In genomic region chr5:106384138-106384770, GRCm38 (mm10) we compare ENCODE assay signal across 31 mouse cellular contexts.
DNase-seq lines count a peak whose midpoint lies in the region; ATAC-seq and TF ChIP-seq lines count a peak whose summit lies in the region.
"Had no signal": no experiment of that assay in that cellular context is flagged by ENCODE, and none has a peak within 500 bp of the region (broad histone marks: within the 10 kb centered on the region; RNA-seq: fewer than 3 reads in every experiment).

No protein-coding gene starts in this region.

- ATAC-seq in forebrain, embryonic 13.5 days, result no peak
- peak; percentile 57; the same call in 1 of the 2 replicates for ATAC-seq in kidney, embryonic 16.5 days (ENCODE audit: low FRiP score, low TSS enrichment)
- no peak for ATAC-seq in midbrain, postnatal 0 days (ENCODE audit: low FRiP score)
- ATAC-seq: forebrain, embryonic 16.5 days had no signal

- H3K27ac ChIP-seq in forebrain, embryonic 10.5 days, result peak overlapping the region; percentile 63; the same call in 1 of the 2 replicates
- no peak overlapping the region for H3K27ac ChIP-seq in forebrain, embryonic 13.5 days
- no peak overlapping the region for H3K27ac ChIP-seq in kidney, embryonic 16.5 days (ENCODE audit: low read length)
- H3K27ac ChIP-seq in kidney, adult 2 months (ENCODE audit: insufficient read depth, low read depth, low read length), result no peak overlapping the region
- peak overlapping the region; percentile 72 for H3K27ac ChIP-seq in midbrain, embryonic 10.5 days (replicated peaks)
- H3K27ac ChIP-seq in midbrain, postnatal 0 days (ENCODE audit: low read depth, low read length), result no peak overlapping the region
- H3K27ac ChIP-seq in ES-Bruce4 (ENCODE audit: insufficient read depth, low read length), result no peak overlapping the region
- H3K27ac ChIP-seq: embryonic facial prominence, embryonic 10.5 days; embryonic facial prominence, embryonic 15.5 days; gastrocnemius, adult 2 months; heart, adult 2 months; hindbrain, embryonic 14.5 days; layer of hippocampus, adult 2 months; left cerebral cortex, adult 2 months; limb, embryonic 12.5 days; liver, embryonic 15.5 days had no signal

- no peak overlapping the region for H3K4me2 ChIP-seq in forebrain, embryonic 13.5 days
- H3K4me2 ChIP-seq in kidney, embryonic 16.5 days (replicated peaks; ENCODE audit: low read depth, low read length), result no peak overlapping the region
- H3K4me2 ChIP-seq in midbrain, postnatal 0 days (ENCODE audit: low read depth, low read length, poor library complexity, severe bottlenecking), result no peak overlapping the region
- H3K4me2 ChIP-seq: embryonic facial prominence, embryonic 15.5 days; heart, embryonic 12.5 days; hindbrain, embryonic 14.5 days; limb, embryonic 12.5 days; liver, embryonic 15.5 days; lung, embryonic 14.5 days had no signal

- 50% methylated on average over 6 of the region's 6 CpGs for WGBS in forebrain, embryonic 10.5 days
- WGBS in forebrain, embryonic 13.5 days, result 54% methylated on average over 6 of the region's 6 CpGs
- 57% methylated on average over 6 of the region's 6 CpGs for WGBS in kidney, embryonic 16.5 days
- WGBS in kidney, adult 2 months, result 46% methylated on average over 6 of the region's 6 CpGs
- 45% methylated on average over 6 of the region's 6 CpGs for WGBS in midbrain, embryonic 10.5 days
- WGBS in midbrain, postnatal 0 days, result 27% methylated on average over 6 of the region's 6 CpGs

- TF ChIP-seq EP300 in ES-Bruce4 (IDR thresholded peaks at IDR 0.05; ENCODE audit: insufficient read depth, low read depth, low read length), result peak; percentile 64; the same call in 1 of the 2 replicates

- no peak overlapping the region for H3K4me3 ChIP-seq in forebrain, embryonic 10.5 days
- H3K4me3 ChIP-seq in forebrain, embryonic 13.5 days, result no peak overlapping the region
- H3K4me3 ChIP-seq in kidney, embryonic 16.5 days (ENCODE audit: low read length), result no peak overlapping the region
- H3K4me3 ChIP-seq in kidney, adult 2 months (ENCODE audit: insufficient read depth, low read depth, low read length), result no peak overlapping the region
- 0 out of 2 replicates have a peak overlapping the region, but pooled peaks have one; percentile 4 for H3K4me3 ChIP-seq in midbrain, embryonic 10.5 days
- no peak overlapping the region for H3K4me3 ChIP-seq in midbrain, postnatal 0 days (ENCODE audit: low read depth, low read length)
- H3K4me3 ChIP-seq in ES-Bruce4 (ENCODE audit: low read depth, low read length), result no peak overlapping the region
- H3K4me3 ChIP-seq: embryonic facial prominence, embryonic 10.5 days; embryonic facial prominence, embryonic 15.5 days; gastrocnemius, adult 2 months; heart, adult 2 months; heart, embryonic 12.5 days; layer of hippocampus, adult 2 months; left cerebral cortex, adult 2 months; limb, embryonic 12.5 days; liver, embryonic 15.5 days had no signal

- H3K9me3 ChIP-seq in forebrain, embryonic 10.5 days, result no peaks in the 10 kb centered on the region
- H3K9me3 ChIP-seq in forebrain, embryonic 13.5 days (replicated peaks), result no peaks in the 10 kb centered on the region
- no peaks in the 10 kb centered on the region for H3K9me3 ChIP-seq in kidney, embryonic 16.5 days (ENCODE audit: low read length)
- 0 out of 2 replicates have a peak, but pooled peaks cover 2% of the 10 kb centered on the region for H3K9me3 ChIP-seq in midbrain, embryonic 10.5 days (replicated peaks)
- 0 out of 2 replicates have a peak, but pooled peaks cover 2% of the 10 kb centered on the region for H3K9me3 ChIP-seq in midbrain, postnatal 0 days (ENCODE audit: low read length)
- 0 out of 2 replicates have a peak, but pooled peaks cover 2% of the 10 kb centered on the region for H3K9me3 ChIP-seq in ES-Bruce4 (replicated peaks; ENCODE audit: control insufficient read depth, insufficient read depth, low read length, poor library complexity, severe bottlenecking)
- H3K9me3 ChIP-seq: embryonic facial prominence, embryonic 10.5 days; embryonic facial prominence, embryonic 15.5 days; limb, embryonic 12.5 days; liver, embryonic 15.5 days had no signal

- H3K4me1 ChIP-seq in forebrain, embryonic 10.5 days, result peaks cover 41% of the 10 kb centered on the region
- peaks cover 31% of the 10 kb centered on the region; the same call in 1 of the 2 replicates for H3K4me1 ChIP-seq in forebrain, embryonic 13.5 days
- H3K4me1 ChIP-seq in kidney, embryonic 16.5 days (ENCODE audit: insufficient read depth, low read length), result no peaks in the 10 kb centered on the region; the same call in 1 of the 2 replicates
- H3K4me1 ChIP-seq in kidney, adult 2 months (ENCODE audit: control insufficient read depth, insufficient read depth, low read length), result no peaks in the 10 kb centered on the region
- peaks cover 52% of the 10 kb centered on the region for H3K4me1 ChIP-seq in midbrain, embryonic 10.5 days
- no peaks in the 10 kb centered on the region for H3K4me1 ChIP-seq in midbrain, postnatal 0 days (ENCODE audit: insufficient read depth, low read length)
- H3K4me1 ChIP-seq in ES-Bruce4 (ENCODE audit: control insufficient read depth, insufficient read depth, low read length), result peaks cover 7% of the 10 kb centered on the region
- H3K4me1 ChIP-seq: embryonic facial prominence, embryonic 15.5 days; heart, embryonic 12.5 days; limb, embryonic 12.5 days; liver, embryonic 15.5 days had no signal

- no peak overlapping the region for H3K9ac ChIP-seq in forebrain, embryonic 13.5 days
- H3K9ac ChIP-seq in kidney, embryonic 16.5 days (replicated peaks; ENCODE audit: low read length), result no peak overlapping the region
- no peak overlapping the region for H3K9ac ChIP-seq in midbrain, postnatal 0 days (replicated peaks; ENCODE audit: low read length, poor library complexity, severe bottlenecking)
- no peak overlapping the region for H3K9ac ChIP-seq in ES-Bruce4 (ENCODE audit: low read depth, poor library complexity, severe bottlenecking)
- H3K9ac ChIP-seq: embryonic facial prominence, embryonic 15.5 days; heart, embryonic 12.5 days; hindbrain, embryonic 14.5 days; limb, embryonic 12.5 days; liver, embryonic 15.5 days; lung, embryonic 14.5 days had no signal

- TF ChIP-seq POLR2A in kidney, adult 2 months (IDR thresholded peaks at IDR 0.05; ENCODE audit: low read depth, low read length), result no peak
- TF ChIP-seq POLR2A in ES-Bruce4 (IDR thresholded peaks at IDR 0.05; ENCODE audit: insufficient read depth, low read length), result no peak

- no peak for DNase-seq in forebrain, embryonic 10.5 days (ENCODE audit: extremely low spot score, low spot score)
- no peak for DNase-seq in kidney, adult 2 months
- peak; percentile 42 for DNase-seq in midbrain, embryonic 10.5 days (ENCODE audit: low spot score)
- no peak for DNase-seq in midbrain, postnatal 0 days (ENCODE audit: low spot score)
- DNase-seq: adrenal gland, adult 8-10 months; cerebellum, adult 2 months; cerebellum, postnatal 14 days; gastrocnemius, adult 2 months; gastrocnemius, postnatal 36 days; heart, adult 2 months; heart, postnatal 10 days; kidney, adult 18-20 months; kidney, postnatal 36 days; lung, embryonic 14.5 days; retina, postnatal 1 day; right cerebral cortex, postnatal 14 days; thymus, postnatal 4 days had no signal

- no peaks in the 10 kb centered on the region for H3K36me3 ChIP-seq in forebrain, embryonic 10.5 days (replicated peaks)
- no peaks in the 10 kb centered on the region for H3K36me3 ChIP-seq in forebrain, embryonic 13.5 days (ENCODE audit: poor library complexity, severe bottlenecking)
- H3K36me3 ChIP-seq in kidney, embryonic 16.5 days (ENCODE audit: insufficient read depth, low read length), result no peaks in the 10 kb centered on the region
- no peaks in the 10 kb centered on the region for H3K36me3 ChIP-seq in kidney, adult 2 months (ENCODE audit: control insufficient read depth, insufficient read depth, low read length)
- no peaks in the 10 kb centered on the region for H3K36me3 ChIP-seq in midbrain, embryonic 10.5 days
- H3K36me3 ChIP-seq in midbrain, postnatal 0 days (ENCODE audit: insufficient read depth, low read length), result no peaks in the 10 kb centered on the region
- no peaks in the 10 kb centered on the region for H3K36me3 ChIP-seq in ES-Bruce4 (ENCODE audit: control insufficient read depth, insufficient read depth, low read length, poor library complexity, severe bottlenecking)
- H3K36me3 ChIP-seq: embryonic facial prominence, embryonic 10.5 days; embryonic facial prominence, embryonic 15.5 days; G1E; heart, embryonic 12.5 days; limb, embryonic 12.5 days; liver, embryonic 15.5 days had no signal

- TF ChIP-seq CTCF in kidney, adult 2 months (conservative IDR thresholded peaks at IDR 0.05; ENCODE audit: insufficient read depth, insufficient read length, low read depth, low read length), result no peak
- TF ChIP-seq CTCF in midbrain, postnatal 0 days (IDR thresholded peaks at IDR 0.05), result no peak
- TF ChIP-seq CTCF in ES-Bruce4 (IDR thresholded peaks at IDR 0.05; ENCODE audit: low read depth, low read length), result no peak

- H3K27me3 ChIP-seq in forebrain, embryonic 10.5 days (ENCODE audit: poor library complexity, severe bottlenecking), result peaks cover 100% of the 10 kb centered on the region
- H3K27me3 ChIP-seq in forebrain, embryonic 13.5 days, result peaks cover 94% of the 10 kb centered on the region
- H3K27me3 ChIP-seq in kidney, embryonic 16.5 days (ENCODE audit: insufficient read depth, low read length), result no peaks in the 10 kb centered on the region
- H3K27me3 ChIP-seq in kidney, adult 2 months (replicated peaks; ENCODE audit: control insufficient read depth, insufficient read depth, low read length), result no peaks in the 10 kb centered on the region; the same call in 1 of the 2 replicates
- peaks cover 91% of the 10 kb centered on the region for H3K27me3 ChIP-seq in midbrain, embryonic 10.5 days (ENCODE audit: low read depth, poor library complexity, severe bottlenecking)
- peaks cover 14% of the 10 kb centered on the region for H3K27me3 ChIP-seq in midbrain, postnatal 0 days (ENCODE audit: insufficient read depth, low read length)
- no peaks in the 10 kb centered on the region for H3K27me3 ChIP-seq in ES-Bruce4 (ENCODE audit: control insufficient read depth, insufficient read depth, low read length, poor library complexity, severe bottlenecking)
- H3K27me3 ChIP-seq: CH12.LX; embryonic facial prominence, embryonic 15.5 days; limb, embryonic 12.5 days; liver, embryonic 15.5 days had no signal

Comparison
In these comparisons a context has a peak if more than half of its experiments do, and no peak if none do; other contexts are left out.
1. H3K27ac ChIP-seq: peak in forebrain, embryonic 10.5 days (single experiment) and midbrain, embryonic 10.5 days (single experiment); none in forebrain, embryonic 13.5 days (single experiment), kidney, embryonic 16.5 days (single experiment), kidney, adult 2 months (single experiment), midbrain, postnatal 0 days (single experiment) and ES-Bruce4 (single experiment).